Mouse (Mus musculus) right cerebral cortex, postnatal 25 days (tissue): ENCODE data around the gene B4galnt1.
A peak's percentile ranks its signal among the peaks of the same experiment; 100 is the strongest.

ENCODE experiments used
- DNase-seq: peaks from one replicate; pipeline ENCODE4 v3.0.0; 2022

The B4galnt1 gene

DNA sequence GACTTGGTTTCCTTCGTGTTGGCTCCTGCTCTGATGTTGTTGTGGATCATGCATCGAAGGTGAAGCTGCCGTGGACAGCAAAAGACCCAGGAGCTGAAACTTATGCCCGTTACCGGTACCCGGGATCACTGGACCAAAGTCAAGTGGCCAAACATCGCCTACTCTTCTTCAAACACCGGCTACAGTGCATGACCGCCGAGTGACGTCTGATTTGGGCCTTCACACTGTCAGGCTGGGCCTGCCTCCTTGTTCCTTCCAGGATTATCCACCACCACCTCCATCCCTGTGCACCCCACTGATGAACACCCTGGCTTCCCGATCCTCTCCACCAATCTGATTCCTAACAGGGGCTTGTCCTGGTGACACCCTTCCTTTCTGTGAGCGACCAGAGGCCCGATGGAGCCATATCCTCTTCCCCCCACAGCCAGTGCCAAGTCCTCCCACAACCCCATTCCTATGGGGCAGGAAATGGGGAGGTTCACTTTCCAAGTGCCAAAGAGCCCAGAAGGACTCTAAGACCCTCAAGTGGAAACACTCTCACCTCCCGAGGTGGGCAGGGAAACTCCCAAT is 6.7 kb downstream of the B4galnt1 start:
- no peak for DNase-seq

DNA sequence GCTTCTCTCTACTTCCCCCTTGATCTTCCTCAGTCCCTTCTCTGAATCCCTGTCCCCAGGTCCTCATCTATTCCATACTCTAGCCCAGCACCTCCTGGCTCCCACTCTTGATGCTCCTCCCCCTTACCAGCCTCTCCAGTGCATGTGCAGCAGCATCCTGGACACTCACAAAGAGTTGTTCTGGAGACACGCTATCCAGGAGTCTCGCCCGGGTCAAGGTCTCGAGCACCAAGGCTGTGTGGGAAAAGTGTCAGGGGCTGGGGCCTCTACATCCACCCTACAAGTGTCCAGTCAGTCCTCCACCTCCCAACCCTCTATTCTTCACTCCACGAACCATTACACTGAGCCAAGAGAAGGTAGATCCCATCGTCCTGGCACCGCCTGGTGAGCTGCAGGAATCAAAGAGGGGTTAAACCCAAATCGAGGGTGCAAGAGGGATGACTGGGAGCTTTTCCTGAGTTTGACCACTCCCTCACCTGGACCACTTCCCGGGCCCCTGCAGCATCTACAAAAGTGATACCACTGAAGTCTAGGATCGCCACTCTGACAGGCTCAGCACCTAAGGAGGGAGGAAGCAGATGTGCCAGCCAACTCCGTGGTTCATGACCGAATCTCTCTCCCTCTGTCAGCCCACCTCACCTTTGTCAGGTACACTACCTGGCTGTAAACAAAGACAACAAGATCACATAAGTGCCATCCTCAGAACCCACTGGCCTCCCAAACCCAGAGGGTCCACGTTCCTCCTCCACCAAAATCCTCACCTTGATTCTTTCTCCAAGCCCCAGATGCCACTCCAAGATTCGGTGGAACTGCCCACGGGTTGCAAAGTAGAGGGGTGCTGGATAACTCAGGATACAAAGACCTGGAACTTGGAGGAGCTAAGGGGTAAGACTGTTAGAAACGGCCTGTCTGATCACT is 8.4 kb downstream of the B4galnt1 start:
- DNase-seq: no peak

DNA sequence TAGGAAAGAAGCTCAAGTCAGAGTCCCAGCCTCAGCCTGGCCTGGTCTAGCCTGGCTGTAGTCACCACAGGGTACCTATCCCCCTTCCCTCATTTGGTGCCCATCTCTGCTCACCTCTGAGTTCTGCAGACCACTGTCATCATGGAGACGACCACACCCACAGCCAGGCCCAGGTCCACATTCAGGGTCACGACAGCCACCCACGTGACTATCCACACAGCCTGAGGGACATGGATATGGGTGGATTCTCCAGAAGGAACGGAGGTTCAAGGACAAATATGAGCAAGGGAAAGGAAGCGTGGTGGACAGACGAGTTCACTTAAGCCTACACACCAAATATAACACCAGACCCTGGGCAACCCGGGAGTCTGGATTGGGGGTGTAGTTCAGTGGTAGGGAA is 9.1 kb downstream of the B4galnt1 start:
- no peak for DNase-seq

DNA sequence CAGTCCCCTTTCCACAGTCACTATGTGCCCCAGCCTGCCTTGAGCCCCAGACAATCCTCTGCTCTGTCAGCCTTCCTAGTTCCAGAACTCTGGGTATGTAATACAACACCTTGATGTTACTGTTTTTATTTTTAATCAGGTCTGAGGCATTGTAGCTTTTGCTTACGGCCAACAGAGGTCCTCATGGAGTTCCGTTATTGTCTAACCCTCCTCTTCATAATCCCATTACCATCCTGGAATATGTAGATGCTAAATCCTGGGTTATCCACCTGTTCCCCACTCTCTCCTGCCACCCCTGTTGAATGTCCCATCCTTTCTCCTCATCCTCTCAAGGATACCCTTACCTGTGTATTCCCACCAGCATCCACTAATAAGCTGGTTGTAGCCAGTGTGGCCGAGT is 11.2 kb downstream of the B4galnt1 start:
- no peak for DNase-seq

DNA sequence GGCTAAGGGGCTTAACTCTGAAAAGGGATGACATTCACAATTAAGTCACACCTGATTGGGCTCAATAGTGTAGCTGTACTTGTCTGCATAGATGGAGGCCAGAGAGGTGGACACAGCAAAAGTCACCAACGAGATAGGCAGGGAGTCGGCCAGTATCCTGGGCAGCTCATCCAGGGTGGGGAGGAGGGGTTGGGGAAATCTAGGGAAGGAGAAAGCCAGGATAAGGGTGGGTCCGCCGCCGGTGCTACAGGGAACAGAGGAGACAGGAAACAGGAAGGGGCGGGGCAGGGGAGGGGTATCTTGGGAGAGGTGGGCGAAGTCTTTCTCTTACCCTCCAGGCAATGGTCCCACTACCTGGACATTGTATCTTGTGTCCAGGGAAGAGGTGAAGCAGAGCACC is 11.7 kb downstream of the B4galnt1 start:
- no peak for DNase-seq

DNA sequence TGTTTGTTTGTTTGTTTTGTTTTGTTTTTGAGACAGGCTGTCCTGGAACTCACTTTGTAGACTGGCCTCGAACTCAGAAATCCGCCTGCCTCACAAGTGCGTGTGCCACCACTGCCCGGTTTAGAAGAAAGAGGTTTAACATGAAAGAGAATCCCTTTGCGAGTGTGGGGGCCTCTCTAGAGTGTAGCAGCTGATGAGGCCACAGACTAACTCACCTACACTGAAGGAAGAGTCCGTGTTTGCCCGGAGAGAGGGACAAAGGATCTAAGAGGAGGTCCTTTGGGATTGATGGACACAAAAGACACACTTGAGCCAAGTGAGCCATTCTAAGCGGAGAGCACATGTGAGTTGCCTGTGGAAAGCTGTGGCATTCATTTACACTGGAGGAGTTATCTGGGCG is 12.2 kb downstream of the B4galnt1 start:
- no peak for DNase-seq

GRCm38 (mm10) chr10:127177719-127178118 is 12.7 kb downstream of the B4galnt1 start:
- peak; percentile 73 for DNase-seq

DNA sequence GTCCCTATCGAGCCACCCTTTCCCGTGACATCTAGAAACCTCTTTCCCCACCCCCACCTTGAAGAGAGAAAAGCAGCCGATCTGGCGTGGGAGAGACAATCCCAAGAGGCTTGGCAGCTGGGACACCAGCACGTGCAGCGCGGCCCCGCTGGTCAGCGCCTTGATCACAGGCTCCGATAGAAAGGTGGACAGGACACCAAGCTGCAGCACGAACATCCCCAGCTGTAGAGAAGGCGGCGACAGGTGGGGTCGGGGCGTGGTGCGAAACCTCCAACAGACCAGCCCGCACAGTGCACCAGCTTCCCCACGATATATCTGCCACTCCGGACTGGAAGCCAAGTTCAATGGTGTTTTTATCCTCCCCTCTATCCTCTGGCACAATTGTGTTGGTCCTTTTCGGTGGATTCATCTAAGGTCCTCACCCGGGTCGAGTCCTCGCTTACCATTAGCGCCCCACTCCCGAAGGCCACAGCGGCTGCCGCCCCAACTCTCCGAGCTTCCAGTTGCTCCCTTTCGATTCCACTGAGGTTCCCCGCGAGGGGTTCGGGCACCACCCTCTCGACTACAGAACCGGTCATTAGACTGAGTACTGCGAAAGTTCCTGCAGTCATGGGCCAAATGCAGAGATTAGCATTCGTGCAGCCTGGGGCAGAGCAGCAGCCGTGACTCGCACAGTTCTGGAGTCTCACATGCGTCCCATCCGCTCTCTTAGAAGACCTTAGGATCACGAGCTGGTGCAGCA is 13.4 kb downstream of the B4galnt1 start:
- peak; percentile 3 for DNase-seq

DNA sequence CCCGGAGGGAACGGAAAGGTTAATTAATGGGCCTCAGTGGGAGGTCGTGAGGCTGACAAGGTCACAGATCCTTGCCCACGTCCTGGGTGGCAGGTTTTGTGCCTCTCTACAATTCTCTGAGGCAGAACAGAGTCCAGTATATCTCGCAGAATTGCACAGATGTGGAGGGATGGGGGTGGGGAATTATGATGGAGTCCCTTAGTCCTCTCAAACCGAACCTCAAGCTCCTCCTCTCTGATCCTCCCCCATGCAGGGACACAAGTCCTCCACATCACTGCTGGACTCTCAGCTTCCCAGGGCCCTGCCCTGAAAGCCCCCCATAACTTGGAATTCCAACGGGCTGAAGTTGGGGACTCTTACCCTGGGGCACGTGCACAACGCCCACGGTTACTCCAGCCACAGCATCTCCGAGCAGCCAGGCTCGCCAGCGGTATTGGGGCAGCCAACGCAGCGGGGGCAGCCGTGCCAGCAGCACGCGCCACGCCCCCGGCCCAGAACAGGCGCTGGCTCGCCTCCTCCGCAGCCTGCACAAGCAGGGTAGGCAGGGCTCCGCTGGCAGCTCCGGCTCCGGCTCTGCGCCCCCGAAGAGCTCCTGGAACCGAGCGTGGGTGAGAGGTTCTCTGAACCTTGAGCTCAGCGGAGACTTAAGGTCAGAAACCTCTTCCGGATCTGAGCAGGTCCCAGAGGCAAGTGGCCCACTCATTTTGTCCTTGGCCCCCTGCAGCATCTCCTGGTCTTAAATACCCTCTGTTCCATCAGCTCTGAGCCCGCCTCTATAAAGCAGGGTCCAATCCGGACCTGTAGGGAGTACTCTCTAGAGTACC is 15.1 kb downstream of the B4galnt1 start, which contains the start of gene Slc26a10:
Slc26a10 (minus strand) TSS at position 775 of the 824 bp plus-strand sequence.
- DNase-seq: peak; percentile 68

DNA sequence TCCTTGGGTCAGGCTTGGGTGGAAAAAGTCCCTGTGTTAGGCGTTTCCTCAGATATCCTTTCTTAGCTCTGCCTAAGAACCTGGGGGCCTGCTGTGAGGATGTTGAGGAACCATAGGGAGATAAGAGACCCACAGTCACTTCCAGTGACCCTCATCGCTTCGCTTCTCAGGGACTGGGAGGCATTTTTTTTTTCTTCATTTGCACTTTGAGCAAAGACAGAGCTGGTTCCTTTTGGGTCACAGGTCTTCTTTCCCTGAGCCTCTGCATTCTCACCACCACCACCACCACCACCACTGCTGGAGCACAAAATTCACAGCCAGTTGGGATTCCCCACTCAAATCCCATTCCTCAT is 15.6 kb downstream of the B4galnt1 start:
- no peak for DNase-seq

DNA sequence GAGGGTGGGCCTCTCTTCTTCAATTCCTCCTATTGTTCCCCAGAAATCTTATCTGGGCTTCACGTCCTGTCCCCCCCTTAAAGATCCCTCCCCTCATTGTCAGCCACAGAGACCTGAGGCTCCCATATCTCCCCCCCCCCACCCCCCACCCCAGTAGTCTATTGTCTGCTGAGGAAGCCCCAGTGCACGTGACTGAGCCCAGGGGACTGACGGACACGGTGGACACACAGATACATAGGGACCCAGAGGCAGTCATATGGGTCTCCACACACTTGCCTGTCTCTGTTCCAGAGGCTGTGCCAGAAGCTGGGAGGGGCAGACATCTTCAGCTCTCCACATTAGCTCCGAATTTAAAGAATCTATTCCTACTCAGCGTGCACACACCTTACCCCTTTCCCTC is 16.5 kb downstream of the B4galnt1 start:
- DNase-seq: no peak

GRCm38 (mm10) chr10:127182624-127183023 is 17.6 kb downstream of the B4galnt1 start:
- no peak for DNase-seq

DNA sequence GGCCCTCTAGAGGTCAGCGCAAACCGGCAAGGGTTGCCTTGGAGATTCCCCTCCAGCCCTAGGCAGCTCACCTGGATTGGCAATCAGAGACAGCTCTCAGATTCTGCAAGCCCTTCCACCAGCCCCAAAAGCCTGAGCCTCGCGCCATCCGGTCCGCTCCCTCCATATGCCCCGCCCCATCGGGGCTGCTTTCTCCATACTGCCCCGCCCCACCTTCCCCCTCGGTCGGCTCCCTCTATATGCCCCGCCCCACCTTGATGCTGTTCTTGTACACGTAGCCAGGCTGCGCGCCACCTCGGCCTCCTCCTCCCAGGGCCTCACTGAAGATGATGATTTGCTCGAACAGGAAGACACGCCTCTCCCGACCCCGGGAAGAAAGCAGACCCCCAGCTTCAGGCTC is 18.7 kb downstream of the B4galnt1 start:
- no peak for DNase-seq

DNA sequence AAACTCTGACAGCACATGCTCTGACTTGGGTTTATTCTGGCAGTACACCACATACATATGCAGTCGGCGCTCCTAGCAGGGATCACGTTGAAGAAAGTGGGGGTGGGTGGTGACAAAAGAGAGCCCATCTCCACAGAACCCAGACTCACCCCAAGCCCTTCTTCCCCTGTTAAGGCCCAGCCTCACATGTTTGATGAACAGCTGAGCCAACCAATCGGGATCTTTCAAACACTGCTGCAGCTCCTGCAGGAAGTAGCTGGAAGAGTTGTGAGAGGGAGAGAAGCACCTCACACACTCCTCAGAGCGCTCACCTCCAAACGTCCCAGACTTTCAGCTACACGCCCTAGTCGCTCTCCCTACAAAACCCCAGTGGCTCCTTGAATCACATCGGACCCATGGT is 20.1 kb downstream of the B4galnt1 start:
- no peak for DNase-seq

DNA sequence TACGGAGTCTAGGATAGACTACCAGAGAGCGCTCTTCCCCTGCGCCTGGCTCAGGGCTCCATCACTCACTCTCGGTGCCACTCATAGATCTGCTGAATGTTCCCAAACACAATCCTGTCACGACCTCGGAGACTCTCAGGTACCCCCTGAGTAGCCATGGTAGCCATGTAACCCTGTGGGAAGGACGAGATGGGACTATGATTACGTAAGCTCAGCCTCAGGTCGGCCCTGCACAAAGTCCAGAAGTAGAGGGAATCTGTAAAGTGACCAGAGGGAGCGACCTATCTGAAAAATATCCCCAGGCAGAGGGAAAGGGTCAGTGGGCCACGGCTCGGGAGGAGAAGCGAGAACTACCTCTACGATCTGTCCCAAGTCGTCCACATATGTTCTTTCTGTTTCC is 20.5 kb downstream of the B4galnt1 start:
- no peak for DNase-seq

- DNase-seq: no peak
Measured at GRCm38 (mm10) chr10:127186451-127186850, 21.4 kb downstream of the B4galnt1 start.

DNA sequence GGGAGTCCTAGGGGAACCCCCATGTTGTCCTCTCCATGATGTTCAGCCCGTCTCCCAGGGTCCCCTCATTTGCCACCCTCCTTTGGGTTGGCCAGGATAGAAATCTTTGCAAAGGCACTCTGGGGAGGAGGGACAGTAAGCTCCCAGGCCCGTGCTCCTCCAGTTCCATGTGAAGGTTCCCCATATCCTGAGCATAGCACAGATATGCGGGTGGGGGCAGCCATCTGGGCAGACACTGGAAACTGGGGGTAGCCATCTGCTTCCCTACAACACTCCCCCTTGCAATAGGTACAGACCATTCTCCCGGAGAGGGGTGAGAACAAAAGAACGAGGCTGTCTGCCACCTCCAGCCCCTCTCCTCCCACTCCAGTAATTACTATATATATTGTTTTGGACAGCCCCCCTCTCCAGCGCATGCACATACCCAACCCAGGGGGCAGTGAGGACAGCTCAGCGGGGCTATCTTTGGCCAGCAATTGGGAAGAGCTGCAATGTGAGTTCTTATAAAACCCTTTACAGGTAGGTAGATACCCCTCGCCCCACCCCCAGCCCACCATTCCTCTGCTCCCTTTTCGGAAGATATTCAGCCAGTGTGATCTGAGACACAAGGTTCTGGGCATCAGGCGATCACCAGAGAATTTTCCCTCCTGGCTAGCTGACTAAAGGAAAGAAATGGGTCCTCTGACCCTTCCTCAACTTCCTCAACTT is 22.5 kb downstream of the B4galnt1 start:
- peak; percentile 72 for DNase-seq

- no peak for DNase-seq
Measured at GRCm38 (mm10) chr10:127188079-127188453, 23.0 kb downstream of the B4galnt1 start.

DNA sequence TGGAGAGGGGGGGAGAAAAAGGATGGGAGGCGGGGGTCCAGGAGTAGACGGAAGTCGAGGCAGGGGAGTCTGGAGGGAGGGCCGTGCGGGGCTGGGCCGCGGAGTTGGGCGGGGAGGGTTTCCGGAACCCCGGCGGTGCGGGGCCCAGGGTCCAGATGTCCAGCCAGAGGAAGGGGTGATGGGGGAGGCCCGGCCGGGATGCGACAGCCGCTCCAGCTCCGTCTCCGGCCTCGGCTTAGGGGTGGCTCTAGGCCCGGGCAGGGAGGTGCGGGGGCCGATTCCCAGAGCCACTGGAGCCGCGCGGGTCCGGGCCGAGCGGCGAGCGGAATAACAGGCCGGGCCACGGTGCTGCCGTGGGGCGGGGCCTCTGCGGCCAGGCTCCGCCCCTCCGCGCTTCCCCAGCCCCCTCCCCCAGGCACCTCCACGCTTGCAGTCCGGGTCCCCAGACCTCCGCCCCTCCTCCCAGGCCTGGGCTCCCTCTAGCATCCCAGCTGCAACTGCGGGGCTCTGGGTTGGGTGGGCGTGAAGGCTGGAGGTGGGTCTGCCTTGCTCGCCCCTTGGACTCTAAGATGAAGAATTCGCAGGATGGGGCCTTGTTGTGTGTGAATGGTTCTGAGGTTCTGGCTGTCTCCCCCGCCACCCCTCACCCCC is 23.6 kb downstream of the B4galnt1 start:
- peak; percentile 66 for DNase-seq

- DNase-seq: peak; percentile 31
Measured at GRCm38 (mm10) chr10:127189116-127189650, 24.2 kb downstream of the B4galnt1 start.

DNA sequence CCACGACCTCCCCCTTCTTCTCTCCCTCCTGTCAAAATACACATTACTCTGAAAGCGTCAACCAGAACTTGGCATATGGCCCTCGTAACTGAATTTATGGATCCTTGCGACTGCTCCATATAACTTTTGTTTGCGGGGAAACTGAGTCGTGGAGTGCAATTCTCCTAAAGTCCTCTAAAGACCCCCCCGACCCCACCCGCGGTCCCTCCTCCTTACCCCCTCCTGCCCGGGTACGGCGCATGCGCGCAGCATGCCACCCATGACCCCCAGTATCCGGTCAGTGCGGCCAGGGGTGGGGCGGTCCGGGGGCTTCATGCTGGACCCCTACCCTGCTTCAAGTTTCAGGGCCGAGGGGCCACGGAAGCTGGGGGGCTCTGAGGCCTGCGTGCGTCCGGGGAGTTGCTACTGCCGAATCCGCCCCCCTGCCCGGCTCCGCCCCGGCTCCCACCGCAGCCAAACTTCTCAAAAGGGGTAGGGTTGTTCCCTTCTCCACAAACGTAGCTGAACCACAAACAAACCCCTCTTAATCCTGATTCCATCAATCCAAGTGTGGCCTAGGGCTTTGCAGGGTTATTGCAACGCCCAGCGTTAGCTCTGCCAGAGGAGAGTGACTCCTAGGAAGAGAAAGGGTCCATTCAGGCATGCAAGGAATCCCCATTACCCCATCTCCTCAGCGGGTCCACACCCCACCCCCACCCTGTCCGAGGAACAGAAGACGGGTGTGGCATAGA is 24.8 kb downstream of the B4galnt1 start, which contains the start of gene Arhgef25:
Arhgef25 (minus strand) TSS at position 433 of the 731 bp plus-strand sequence.
- no peak for DNase-seq
